Mouse (Mus musculus): ENCODE data around the gene Lypd6b. TPM values are rescaled to one million over a fixed set of nuclear protein-coding genes. Genes with fewer than 3 reads are reported as not detected.
A peak's percentile ranks its signal among the peaks of the same experiment; 100 is the strongest.

Lypd6b gene
- polyA plus RNA-seq, 1 experiment from 2014 or later = 1.9 TPM

GRCm38 (mm10) chr2:49746947-49747346 lies 40.5 kb upstream of the Lypd6b start:
- Histone ChIP-seq H3K9ac (ENCODE audit: low read length) (no peak overlapping the region), H3K4me3 (ENCODE audit: low read length) (no peak overlapping the region), H3K4me1 (ENCODE audit: control insufficient read depth, insufficient read depth, low read length) (peaks cover 25% of the 10 kb centered on the region), H3K9me3 (replicated peaks; ENCODE audit: control insufficient read depth, low read length) (no peaks in the 10 kb centered on the region), H3K27ac (ENCODE audit: low read length) (no peak overlapping the region), H3K27me3 (ENCODE audit: control insufficient read depth, insufficient read depth, low read length) (no peaks in the 10 kb centered on the region), H3K36me3 (ENCODE audit: control insufficient read depth, insufficient read depth) (no peaks in the 10 kb centered on the region), H3K4me2 (ENCODE audit: low read depth, low read length) (no peak overlapping the region)
- no peak for ATAC-seq (replicated peaks; ENCODE audit: extremely low read depth, insufficient read depth, low FRiP score)
- 56% methylated on average over 7 of the region's 7 CpGs for WGBS

DNA sequence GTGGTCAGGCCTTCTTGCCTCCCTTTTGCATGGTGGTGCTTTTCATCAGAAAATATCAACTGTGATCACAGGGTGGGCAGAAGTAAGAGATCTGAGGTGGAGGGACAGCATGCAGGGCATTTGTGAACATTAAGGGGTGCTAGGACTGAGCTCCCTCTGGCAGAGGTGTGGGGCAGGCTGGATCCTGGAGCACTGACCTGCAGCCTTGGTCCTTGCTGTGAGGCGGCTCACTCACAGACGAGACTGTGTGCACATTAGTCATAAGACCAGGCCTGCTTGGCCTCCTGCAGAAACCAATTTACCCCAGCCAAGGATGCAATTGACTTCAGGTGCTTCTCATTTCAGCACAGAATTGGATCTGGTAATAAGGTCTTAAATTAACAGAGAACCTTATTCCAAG lies 39.8 kb upstream of the Lypd6b start:
- Histone ChIP-seq H3K27me3 (ENCODE audit: control insufficient read depth, insufficient read depth, low read length) (no peaks in the 10 kb centered on the region), H3K4me2 (ENCODE audit: low read depth, low read length) (no peak overlapping the region), H3K36me3 (ENCODE audit: control insufficient read depth, insufficient read depth) (no peaks in the 10 kb centered on the region), H3K9ac (ENCODE audit: low read length) (no peak overlapping the region), H3K4me1 (ENCODE audit: control insufficient read depth, insufficient read depth, low read length) (peaks cover 23% of the 10 kb centered on the region), H3K9me3 (replicated peaks; ENCODE audit: control insufficient read depth, low read length) (no peaks in the 10 kb centered on the region), H3K27ac (ENCODE audit: low read length) (no peak overlapping the region), H3K4me3 (ENCODE audit: low read length) (no peak overlapping the region)
- ATAC-seq (replicated peaks; ENCODE audit: extremely low read depth, insufficient read depth, low FRiP score) = no peak
- 80% methylated on average over 2 of the region's 2 CpGs for WGBS

DNA sequence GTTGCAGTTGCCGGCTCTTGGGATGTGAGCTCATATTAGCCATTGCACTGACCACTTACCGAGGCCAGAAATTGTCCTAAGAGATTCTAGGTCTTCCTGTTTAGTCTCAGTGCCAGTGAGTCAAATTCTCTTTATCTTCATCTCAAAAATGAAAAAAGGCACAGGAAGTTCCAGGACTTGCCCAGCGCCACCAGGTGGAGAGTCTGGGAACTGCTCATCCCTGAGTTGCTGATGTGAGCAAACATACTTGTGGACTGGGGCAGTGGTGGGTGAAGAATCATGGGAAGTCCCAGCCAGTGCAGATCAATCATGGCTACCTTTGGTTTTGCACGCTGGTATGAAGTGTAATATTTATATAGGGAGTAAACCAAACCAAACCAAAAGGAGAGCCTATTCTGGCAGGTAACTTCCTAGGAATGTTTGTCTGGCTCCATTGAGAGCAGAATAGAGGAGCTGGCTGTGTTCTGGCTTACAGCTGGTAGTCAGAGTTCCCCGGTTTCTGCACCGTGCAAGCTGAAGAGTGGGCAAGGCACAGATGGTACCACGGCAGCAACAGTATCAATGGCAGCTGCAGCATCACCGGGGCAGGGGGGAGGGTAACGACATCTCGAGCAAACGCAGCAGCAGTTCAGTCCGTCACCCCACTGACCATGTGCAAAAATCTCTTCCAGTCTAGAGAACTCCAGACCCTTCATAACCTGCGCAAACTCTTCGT lies 38.7 kb upstream of the Lypd6b start:
- Histone ChIP-seq H3K27ac (ENCODE audit: low read length) (no peak overlapping the region), H3K4me2 (ENCODE audit: low read depth, low read length) (no peak overlapping the region), H3K4me3 (ENCODE audit: low read length) (no peak overlapping the region), H3K27me3 (ENCODE audit: control insufficient read depth, insufficient read depth, low read length) (no peaks in the 10 kb centered on the region), H3K4me1 (ENCODE audit: control insufficient read depth, insufficient read depth, low read length) (peaks cover 23% of the 10 kb centered on the region), H3K9me3 (replicated peaks; ENCODE audit: control insufficient read depth, low read length) (no peaks in the 10 kb centered on the region), H3K9ac (ENCODE audit: low read length) (no peak overlapping the region), H3K36me3 (ENCODE audit: control insufficient read depth, insufficient read depth) (no peaks in the 10 kb centered on the region)
- 79% methylated on average over 14 of the region's 14 CpGs for WGBS
- no peak for ATAC-seq (replicated peaks; ENCODE audit: extremely low read depth, insufficient read depth, low FRiP score)

GRCm38 (mm10) chr2:49749730-49750576 lies 37.5 kb upstream of the Lypd6b start:
- no peak overlapping the region for H3K4me2 ChIP-seq (ENCODE audit: low read depth, low read length)
- H3K9me3 ChIP-seq (replicated peaks; ENCODE audit: control insufficient read depth, low read length) = no peaks in the 10 kb centered on the region
- H3K36me3 ChIP-seq (ENCODE audit: control insufficient read depth, insufficient read depth) = no peaks in the 10 kb centered on the region
- H3K27me3 ChIP-seq (ENCODE audit: control insufficient read depth, insufficient read depth, low read length) = no peaks in the 10 kb centered on the region
- no peak overlapping the region for H3K4me3 ChIP-seq (ENCODE audit: low read length)
- 35% methylated on average over 11 of the region's 11 CpGs for WGBS
- peaks cover 16% of the 10 kb centered on the region for H3K4me1 ChIP-seq (ENCODE audit: control insufficient read depth, insufficient read depth, low read length)
- peak overlapping the region; percentile 35 for H3K27ac ChIP-seq (ENCODE audit: low read length)
- H3K9ac ChIP-seq (ENCODE audit: low read length) = no peak overlapping the region
- ATAC-seq (replicated peaks; ENCODE audit: extremely low read depth, insufficient read depth, low FRiP score) = peak; percentile 77

GRCm38 (mm10) chr2:49751544-49752210 lies 35.8 kb upstream of the Lypd6b start:
- WGBS = 78% methylated on average over 10 of the region's 10 CpGs
- Histone ChIP-seq H3K4me3 (ENCODE audit: low read length) (no peak overlapping the region), H3K9ac (ENCODE audit: low read length) (no peak overlapping the region), H3K27ac (ENCODE audit: low read length) (no peak overlapping the region), H3K9me3 (replicated peaks; ENCODE audit: control insufficient read depth, low read length) (no peaks in the 10 kb centered on the region), H3K36me3 (ENCODE audit: control insufficient read depth, insufficient read depth) (no peaks in the 10 kb centered on the region), H3K4me1 (ENCODE audit: control insufficient read depth, insufficient read depth, low read length) (peaks cover 12% of the 10 kb centered on the region), H3K27me3 (ENCODE audit: control insufficient read depth, insufficient read depth, low read length) (no peaks in the 10 kb centered on the region), H3K4me2 (ENCODE audit: low read depth, low read length) (no peak overlapping the region)
- ATAC-seq (replicated peaks; ENCODE audit: extremely low read depth, insufficient read depth, low FRiP score) = no peak

DNA sequence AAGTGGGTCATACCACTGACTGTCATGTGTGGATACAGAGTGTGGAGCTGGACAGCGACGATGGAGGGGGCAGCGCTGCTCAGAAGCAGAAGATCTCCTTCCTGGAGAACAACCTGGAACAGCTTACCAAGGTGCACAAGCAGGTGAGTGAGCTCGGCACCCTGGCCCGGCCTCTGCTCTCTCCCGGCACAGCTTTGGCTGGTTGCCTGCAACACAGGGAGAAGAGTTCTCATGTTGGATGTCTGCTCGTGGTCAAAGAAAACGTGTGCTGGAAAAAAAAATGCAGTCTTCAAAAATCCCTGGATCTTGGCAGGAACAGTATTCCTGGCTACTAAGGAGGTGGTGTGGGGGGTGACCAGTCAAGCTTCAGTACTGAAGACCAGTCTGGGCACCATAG lies 35.3 kb upstream of the Lypd6b start:
- Histone ChIP-seq H3K4me2 (ENCODE audit: low read depth, low read length) (no peak overlapping the region), H3K4me1 (ENCODE audit: control insufficient read depth, insufficient read depth, low read length) (peaks cover 12% of the 10 kb centered on the region), H3K9ac (ENCODE audit: low read length) (no peak overlapping the region), H3K27me3 (ENCODE audit: control insufficient read depth, insufficient read depth, low read length) (no peaks in the 10 kb centered on the region), H3K4me3 (ENCODE audit: low read length) (no peak overlapping the region), H3K36me3 (ENCODE audit: control insufficient read depth, insufficient read depth) (no peaks in the 10 kb centered on the region), H3K27ac (ENCODE audit: low read length) (no peak overlapping the region), H3K9me3 (replicated peaks; ENCODE audit: control insufficient read depth, low read length) (no peaks in the 10 kb centered on the region)
- 75% methylated on average over 8 of the region's 8 CpGs for WGBS
- no peak for ATAC-seq (replicated peaks; ENCODE audit: extremely low read depth, insufficient read depth, low FRiP score)

- H3K36me3 ChIP-seq (ENCODE audit: control insufficient read depth, insufficient read depth) = no peaks in the 10 kb centered on the region
- H3K9me3 ChIP-seq (replicated peaks; ENCODE audit: control insufficient read depth, low read length) = no peaks in the 10 kb centered on the region
- 84% methylated on average over 3 of the region's 3 CpGs for WGBS
- H3K27me3 ChIP-seq (ENCODE audit: control insufficient read depth, insufficient read depth, low read length) = no peaks in the 10 kb centered on the region
- no peak overlapping the region for H3K4me3 ChIP-seq (ENCODE audit: low read length)
- peaks cover 12% of the 10 kb centered on the region for H3K4me1 ChIP-seq (ENCODE audit: control insufficient read depth, insufficient read depth, low read length)
- no peak overlapping the region for H3K4me2 ChIP-seq (ENCODE audit: low read depth, low read length)
- no peak overlapping the region for H3K9ac ChIP-seq (ENCODE audit: low read length)
- no peak overlapping the region for H3K27ac ChIP-seq (ENCODE audit: low read length)
- no peak for ATAC-seq (replicated peaks; ENCODE audit: extremely low read depth, insufficient read depth, low FRiP score)
These were observed 34.4 kb upstream of the Lypd6b start for GRCm38 (mm10) chr2:49753062-49753461.

DNA sequence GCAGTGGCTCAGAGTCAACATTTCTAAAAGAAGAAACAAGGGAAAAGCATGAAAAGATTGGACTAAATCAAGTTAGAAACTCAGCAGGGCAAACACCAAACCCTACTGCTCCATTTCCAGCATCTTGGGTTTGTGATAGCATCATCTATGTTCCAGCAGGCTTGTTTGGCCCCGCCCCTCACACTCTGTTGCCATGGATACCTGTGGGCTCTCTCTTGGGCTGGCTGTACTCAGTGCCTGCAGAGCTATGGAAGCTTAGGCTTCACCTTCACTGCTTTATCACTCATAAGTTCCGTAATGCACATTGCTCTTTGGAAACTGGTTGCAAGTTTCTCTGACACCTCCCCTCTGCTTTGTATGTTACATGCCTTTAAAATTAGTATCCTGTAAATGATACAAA lies 32.4 kb upstream of the Lypd6b start:
- no peaks in the 10 kb centered on the region for H3K9me3 ChIP-seq (replicated peaks; ENCODE audit: control insufficient read depth, low read length)
- ATAC-seq (replicated peaks; ENCODE audit: extremely low read depth, insufficient read depth, low FRiP score) = no peak
- H3K9ac ChIP-seq (ENCODE audit: low read length) = no peak overlapping the region
- no peaks in the 10 kb centered on the region for H3K27me3 ChIP-seq (ENCODE audit: control insufficient read depth, insufficient read depth, low read length)
- WGBS = 58% methylated on average over 2 of the region's 2 CpGs
- H3K4me1 ChIP-seq (ENCODE audit: control insufficient read depth, insufficient read depth, low read length) = peaks cover 9% of the 10 kb centered on the region
- H3K4me3 ChIP-seq (ENCODE audit: low read length) = no peak overlapping the region
- H3K27ac ChIP-seq (ENCODE audit: low read length) = no peak overlapping the region
- no peaks in the 10 kb centered on the region for H3K36me3 ChIP-seq (ENCODE audit: control insufficient read depth, insufficient read depth)
- H3K4me2 ChIP-seq (ENCODE audit: low read depth, low read length) = no peak overlapping the region

GRCm38 (mm10) chr2:49757616-49758015 lies 29.9 kb upstream of the Lypd6b start:
- Histone ChIP-seq H3K4me2 (ENCODE audit: low read depth, low read length) (no peak overlapping the region), H3K9ac (ENCODE audit: low read length) (no peak overlapping the region), H3K27me3 (ENCODE audit: control insufficient read depth, insufficient read depth, low read length) (no peaks in the 10 kb centered on the region), H3K36me3 (ENCODE audit: control insufficient read depth, insufficient read depth) (no peaks in the 10 kb centered on the region), H3K27ac (ENCODE audit: low read length) (no peak overlapping the region), H3K4me1 (ENCODE audit: control insufficient read depth, insufficient read depth, low read length) (no peaks in the 10 kb centered on the region), H3K4me3 (ENCODE audit: low read length) (no peak overlapping the region), H3K9me3 (replicated peaks; ENCODE audit: control insufficient read depth, low read length) (no peaks in the 10 kb centered on the region)
- WGBS = 84% methylated on average over 7 of the region's 7 CpGs
- ATAC-seq (replicated peaks; ENCODE audit: extremely low read depth, insufficient read depth, low FRiP score) = no peak
